24 mouse cellular contexts compared by ENCODE assay signal in genomic region chr14:58906631-58907030, GRCm38 (mm10).
DNase-seq lines count a peak whose midpoint lies in the region; ATAC-seq and TF ChIP-seq lines count a peak whose summit lies in the region.
"Had no signal": no experiment of that assay in that cellular context is flagged by ENCODE, and none has a peak within 500 bp of the region (broad histone marks: within the 10 kb centered on the region; RNA-seq: fewer than 3 reads in every experiment).

No protein-coding gene starts in this region.

- H3K4me2 ChIP-seq in forebrain, embryonic 12.5 days = no peak overlapping the region
- H3K4me2 ChIP-seq: embryonic facial prominence, embryonic 13.5 days; heart, embryonic 11.5 days; hindbrain, embryonic 12.5 days; hindbrain, embryonic 15.5 days; intestine, embryonic 15.5 days had no signal

- H3K9me3 ChIP-seq in forebrain, embryonic 12.5 days = no peaks in the 10 kb centered on the region
- H3K9me3 ChIP-seq: embryonic facial prominence, embryonic 13.5 days; forebrain, embryonic 10.5 days; hindbrain, embryonic 15.5 days; intestine, embryonic 15.5 days had no signal

- TF ChIP-seq CTCF in thymus, adult 2 months (IDR thresholded peaks at IDR 0.05; ENCODE audit: borderline replicate concordance, control insufficient read depth, extremely low read depth, insufficient read depth, low read length, poor library complexity) = no peak

- H3K9ac ChIP-seq in forebrain, embryonic 12.5 days = no peak overlapping the region
- H3K9ac ChIP-seq: embryonic facial prominence, embryonic 13.5 days; hindbrain, embryonic 12.5 days; hindbrain, embryonic 15.5 days; intestine, embryonic 15.5 days had no signal

- DNase-seq in heart, adult 11 months = peak; percentile 31
- no peak for DNase-seq in heart, adult 8-10 months (ENCODE audit: low spot score)
- peak; percentile 44 for DNase-seq in thymus, adult 2 months
- DNase-seq in thymus, postnatal 14 days = peak; percentile 73
- peak; percentile 57 for DNase-seq in thymus, postnatal 4 days
- no peak for DNase-seq in right cerebral cortex, postnatal 36 days (ENCODE audit: low spot score in 2 of 2)
- DNase-seq: adrenal gland, adult 8-10 months; adrenal gland, postnatal 25 days; B cell, adult 2 months; cerebellum, adult 18-20 months; cerebellum, adult 9-11 months; cerebellum, postnatal 25 days; gastrocnemius, postnatal 25 days; heart, adult 2 months had no signal

- H3K27ac ChIP-seq in thymus, adult 2 months (ENCODE audit: control insufficient read depth, insufficient read depth, low read length) = no peak overlapping the region
- no peak overlapping the region for H3K27ac ChIP-seq in forebrain, embryonic 12.5 days
- H3K27ac ChIP-seq: embryonic facial prominence, embryonic 13.5 days; forebrain, embryonic 10.5 days; heart, adult 2 months; hindbrain, embryonic 12.5 days; hindbrain, embryonic 15.5 days; intestine, embryonic 15.5 days had no signal

- H3K4me3 ChIP-seq in thymus, adult 2 months (ENCODE audit: control insufficient read depth, insufficient read depth, low read length) = no peak overlapping the region
- no peak overlapping the region for H3K4me3 ChIP-seq in forebrain, embryonic 12.5 days (replicated peaks)
- H3K4me3 ChIP-seq: embryonic facial prominence, embryonic 13.5 days; forebrain, embryonic 10.5 days; heart, adult 2 months; hindbrain, embryonic 12.5 days; hindbrain, embryonic 15.5 days; intestine, embryonic 15.5 days had no signal

- ATAC-seq in forebrain, embryonic 12.5 days (ENCODE audit: low FRiP score) = no peak
- ATAC-seq in megakaryocyte-erythroid progenitor cell, adult 5-6 weeks (replicated peaks; ENCODE audit: low FRiP score, low TSS enrichment, poor library complexity, severe bottlenecking) = no peak
- ATAC-seq: activated CD4-positive, CD25-positive, alpha-beta regulatory T cell, adult 4 months; forebrain, embryonic 14.5 days; intestine, embryonic 15.5 days had no signal

- 57% methylated on average over 4 of the region's 4 CpGs for WGBS in thymus, adult 2 months
- WGBS in forebrain, embryonic 12.5 days = 81% methylated on average over 4 of the region's 4 CpGs

- TF ChIP-seq POLR2A in thymus, adult 2 months (IDR thresholded peaks at IDR 0.05; ENCODE audit: control insufficient read depth, extremely low read depth, insufficient read depth, low read length, poor library complexity) = no peak

- no peaks in the 10 kb centered on the region for H3K27me3 ChIP-seq in thymus, adult 2 months (ENCODE audit: control insufficient read depth, insufficient read depth, low read length)
- H3K27me3 ChIP-seq in forebrain, embryonic 12.5 days = no peaks in the 10 kb centered on the region
- H3K27me3 ChIP-seq: hindbrain, embryonic 12.5 days; hindbrain, embryonic 15.5 days; intestine, embryonic 15.5 days had no signal

- H3K36me3 ChIP-seq in thymus, adult 2 months (ENCODE audit: control insufficient read depth, insufficient read depth, low read length) = no peaks in the 10 kb centered on the region
- no peaks in the 10 kb centered on the region for H3K36me3 ChIP-seq in forebrain, embryonic 12.5 days (replicated peaks)
- H3K36me3 ChIP-seq: embryonic facial prominence, embryonic 13.5 days; forebrain, embryonic 10.5 days; hindbrain, embryonic 12.5 days; hindbrain, embryonic 15.5 days; intestine, embryonic 15.5 days had no signal

- 0 out of 2 replicates have a peak, but pooled peaks cover 2% of the 10 kb centered on the region for H3K4me1 ChIP-seq in thymus, adult 2 months (replicated peaks; ENCODE audit: control insufficient read depth, insufficient read depth, low read length)
- H3K4me1 ChIP-seq in forebrain, embryonic 12.5 days = no peaks in the 10 kb centered on the region
- H3K4me1 ChIP-seq: forebrain, embryonic 10.5 days; hindbrain, embryonic 12.5 days; hindbrain, embryonic 15.5 days; intestine, embryonic 15.5 days had no signal

Comparison
In these comparisons a context has a peak if more than half of its experiments do, and no peak if none do; other contexts are left out.
1. DNase-seq: peak in heart, adult 11 months (single experiment), thymus, adult 2 months (single experiment), thymus, postnatal 14 days (single experiment) and thymus, postnatal 4 days (single experiment); none in heart, adult 8-10 months (single experiment) and right cerebral cortex, postnatal 36 days (0 of 2).